Mouse (Mus musculus) megakaryocyte, embryonic 14.5 days (primary cell): ENCODE measurements around the gene Plcl1. TPM values are rescaled to one million over a fixed set of nuclear protein-coding genes. Genes with fewer than 3 reads are reported as not detected.
"Not testable (repeated sequence)": the region's sequence is repeated elsewhere in the genome, so short reads cannot be mapped to it uniquely, and the experiment has no call there.

Experiments used
- H3K27me3 ChIP-seq: replicated peaks from 2 replicates; pipeline ENCODE3; 2012; ENCODE audit warnings: inconsistent platforms
- H3K36me3 ChIP-seq: replicated peaks from 2 replicates; pipeline ENCODE3; 2012; ENCODE audit warnings: low read length, inconsistent platforms, mixed read lengths
- H3K4me1 ChIP-seq: 2 replicates; pipeline ENCODE4 v1.6.1; 2012; ENCODE audit warnings: inconsistent platforms
- H3K4me3 ChIP-seq: replicated peaks from 2 replicates; pipeline ENCODE3; 2012; ENCODE audit warnings: moderate library complexity, mild to moderate bottlenecking, inconsistent platforms
- H3K9me3 ChIP-seq: 2 replicates; pipeline ENCODE4 v1.6.1; 2012; ENCODE audit warnings: inconsistent platforms
- FLI1 ChIP-seq: IDR thresholded peaks from 2 replicates; pipeline ENCODE4 v1.6.1; 2012; ENCODE audit warnings: low read length, inconsistent platforms, mixed read lengths
- GATA1 ChIP-seq: IDR thresholded peaks from 3 replicates; pipeline ENCODE4 v1.6.1; 2012; ENCODE audit warnings: mixed read lengths, low read length, inconsistent platforms, borderline replicate concordance
- polyA plus RNA-seq: library from polyadenylated mRNA; stranded (reverse); fragments of >175 nt; gene quantifications from 2 replicates; pipeline ENCODE4 v1.2.3, GENCODE M21; 2012; ENCODE audit warnings: low replicate concordance; ENCODE audit not compliant: insufficient read depth

The Plcl1 gene
- polyA plus RNA-seq, 1 experiment: 0.04 TPM

GRCm38 (mm10) chr1:55474976-55475375 is 69.3 kb downstream of the Plcl1 start:
- Histone ChIP-seq H3K4me1 (no peaks in the 10 kb centered on the region), H3K27me3 (no peaks in the 10 kb centered on the region), H3K9me3 (peaks cover 4% of the 10 kb centered on the region; the same call in 1 of the 2 replicates), H3K36me3 (no peaks in the 10 kb centered on the region), H3K4me3 (no peak overlapping the region)
- TF ChIP-seq GATA1 (no peak), FLI1 (no peak)

- H3K27me3 ChIP-seq, H3K9me3 ChIP-seq, H3K4me1 ChIP-seq, H3K36me3 ChIP-seq, H3K4me3 ChIP-seq: not testable (repeated sequence)
These were observed 81.7 kb downstream of the Plcl1 start for GRCm38 (mm10) chr1:55487371-55487770.

GRCm38 (mm10) chr1:55488261-55488660 is 82.5 kb downstream of the Plcl1 start:
- TF ChIP-seq FLI1: no peak
- no peak for TF ChIP-seq GATA1
- H3K4me1 ChIP-seq: no peaks in the 10 kb centered on the region
- H3K9me3 ChIP-seq: no peaks in the 10 kb centered on the region
- no peaks in the 10 kb centered on the region for H3K36me3 ChIP-seq
- no peak overlapping the region for H3K4me3 ChIP-seq
- H3K27me3 ChIP-seq: no peaks in the 10 kb centered on the region

- TF ChIP-seq FLI1: no peak
- no peak for TF ChIP-seq GATA1
- Histone ChIP-seq H3K36me3 (no peaks in the 10 kb centered on the region), H3K4me3 (no peak overlapping the region), H3K27me3 (no peaks in the 10 kb centered on the region), H3K9me3 (no peaks in the 10 kb centered on the region), H3K4me1 (no peaks in the 10 kb centered on the region)
These were observed 83.6 kb downstream of the Plcl1 start for GRCm38 (mm10) chr1:55489355-55489754.

GRCm38 (mm10) chr1:55499872-55500271 is 94.2 kb downstream of the Plcl1 start:
- Histone ChIP-seq H3K4me3 (no peak overlapping the region), H3K9me3 (0 out of 2 replicates have a peak, but pooled peaks cover under 1% of the 10 kb centered on the region), H3K4me1 (no peaks in the 10 kb centered on the region), H3K27me3 (no peaks in the 10 kb centered on the region), H3K36me3 (no peaks in the 10 kb centered on the region)
- no peak for TF ChIP-seq GATA1
- TF ChIP-seq FLI1: no peak

GRCm38 (mm10) chr1:55500981-55501682 is 95.4 kb downstream of the Plcl1 start:
- Histone ChIP-seq H3K27me3 (no peaks in the 10 kb centered on the region), H3K36me3 (no peaks in the 10 kb centered on the region), H3K4me1 (no peaks in the 10 kb centered on the region), H3K4me3 (no peak overlapping the region), H3K9me3 (peaks cover 3% of the 10 kb centered on the region; the same call in 1 of the 2 replicates)
- TF ChIP-seq FLI1 (no peak), GATA1 (no peak)

GRCm38 (mm10) chr1:55505811-55506210 is 100.1 kb downstream of the Plcl1 start:
- peaks cover 3% of the 10 kb centered on the region; the same call in 1 of the 2 replicates for H3K9me3 ChIP-seq
- no peaks in the 10 kb centered on the region for H3K27me3 ChIP-seq
- no peak overlapping the region for H3K4me3 ChIP-seq
- no peaks in the 10 kb centered on the region for H3K36me3 ChIP-seq
- H3K4me1 ChIP-seq: no peaks in the 10 kb centered on the region
- TF ChIP-seq FLI1 (no peak), GATA1 (no peak)

GRCm38 (mm10) chr1:55507061-55507460 is 101.3 kb downstream of the Plcl1 start:
- no peak for TF ChIP-seq FLI1
- no peak for TF ChIP-seq GATA1
- no peaks in the 10 kb centered on the region for H3K27me3 ChIP-seq
- peaks cover 3% of the 10 kb centered on the region; the same call in 1 of the 2 replicates for H3K9me3 ChIP-seq
- H3K4me1 ChIP-seq: no peaks in the 10 kb centered on the region
- no peaks in the 10 kb centered on the region for H3K36me3 ChIP-seq
- no peak overlapping the region for H3K4me3 ChIP-seq

GRCm38 (mm10) chr1:55509587-55509986 is 103.9 kb downstream of the Plcl1 start:
- TF ChIP-seq GATA1: no peak
- TF ChIP-seq FLI1: no peak
- H3K4me3 ChIP-seq: no peak overlapping the region
- H3K27me3 ChIP-seq: no peaks in the 10 kb centered on the region
- H3K9me3 ChIP-seq: peaks cover 3% of the 10 kb centered on the region; the same call in 1 of the 2 replicates
- no peaks in the 10 kb centered on the region for H3K4me1 ChIP-seq
- no peaks in the 10 kb centered on the region for H3K36me3 ChIP-seq

- Histone ChIP-seq H3K4me1 (no peaks in the 10 kb centered on the region), H3K36me3 (no peaks in the 10 kb centered on the region), H3K27me3 (no peaks in the 10 kb centered on the region), H3K9me3 (no peaks in the 10 kb centered on the region), H3K4me3 (no peak overlapping the region)
- TF ChIP-seq FLI1: no peak
- TF ChIP-seq GATA1: no peak
These were observed 106.4 kb downstream of the Plcl1 start for GRCm38 (mm10) chr1:55512165-55512564.

- not testable (repeated sequence) for H3K36me3 ChIP-seq, H3K9me3 ChIP-seq, H3K27me3 ChIP-seq, H3K4me3 ChIP-seq, H3K4me1 ChIP-seq
These were observed 107.1 kb downstream of the Plcl1 start for GRCm38 (mm10) chr1:55512799-55513198.
